Mouse (Mus musculus) myocyte (in vitro differentiated cells): Measurements from ENCODE around the gene Rab40b.

Experiments
- E2F4 ChIP-seq: IDR thresholded peaks from one replicate; pipeline ENCODE4 v1.6.1; 2011; ENCODE audit warnings: mild to moderate bottlenecking, control low read depth, moderate library complexity; ENCODE audit not compliant: insufficient read depth
- MAX ChIP-seq: IDR thresholded peaks from one replicate; pipeline ENCODE4 v1.6.1; 2011; ENCODE audit warnings: low read depth, mild to moderate bottlenecking, control low read depth
- POLR2A ChIP-seq: IDR thresholded peaks from one replicate; pipeline ENCODE4 v1.6.1; 2011; ENCODE audit warnings: low read depth, mild to moderate bottlenecking, control low read depth, moderate library complexity; ENCODE audit not compliant: insufficient read length
- USF1 ChIP-seq: IDR thresholded peaks from one replicate; pipeline ENCODE4 v1.6.1; 2011; ENCODE audit warnings: low read depth, mild to moderate bottlenecking, control low read depth, moderate library complexity

GRCm38 (mm10) chr11:121339647-121340046 lies 48.4 kb downstream of the Rab40b start:
- TF ChIP-seq POLR2A (no peak), USF1 (no peak), E2F4 (no peak), MAX (no peak)
